Mouse (Mus musculus): ENCODE measurements around the gene Kcnc4.

The Kcnc4 gene

DNA sequence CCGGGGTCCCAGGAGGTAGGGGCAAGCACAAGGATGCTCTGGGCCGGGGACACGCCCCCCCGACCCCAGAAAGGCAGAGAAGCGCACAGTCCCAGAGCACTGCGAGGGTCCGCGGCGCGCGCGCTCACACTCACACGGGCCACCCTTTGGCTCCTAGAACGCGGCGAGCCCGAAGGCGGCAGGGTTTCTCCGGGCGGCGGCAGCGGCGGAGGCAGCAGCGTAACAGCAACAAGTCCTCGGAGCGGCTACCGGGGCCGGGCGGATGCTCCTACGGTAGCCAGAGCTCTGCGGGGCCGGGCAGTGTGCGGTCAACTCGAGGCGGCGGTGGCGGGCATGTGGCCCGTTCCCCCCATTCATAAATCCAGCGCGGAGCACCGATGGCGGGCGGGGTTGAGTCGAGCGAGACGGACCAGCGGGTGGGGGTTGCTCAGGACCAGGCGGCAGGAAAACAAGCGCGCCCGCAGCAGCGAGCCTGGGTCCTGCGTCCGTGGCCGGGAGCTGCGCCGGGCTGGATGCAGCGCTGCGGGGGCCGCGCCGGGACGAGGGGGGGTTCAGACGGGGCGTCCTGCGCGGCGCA, at the start of gene Kcnc4:
TSS of gene Kcnc4 (minus strand) at position 357 of the 577 bp plus-strand sequence.
- peak; percentile 42 for DNase-seq

DNA sequence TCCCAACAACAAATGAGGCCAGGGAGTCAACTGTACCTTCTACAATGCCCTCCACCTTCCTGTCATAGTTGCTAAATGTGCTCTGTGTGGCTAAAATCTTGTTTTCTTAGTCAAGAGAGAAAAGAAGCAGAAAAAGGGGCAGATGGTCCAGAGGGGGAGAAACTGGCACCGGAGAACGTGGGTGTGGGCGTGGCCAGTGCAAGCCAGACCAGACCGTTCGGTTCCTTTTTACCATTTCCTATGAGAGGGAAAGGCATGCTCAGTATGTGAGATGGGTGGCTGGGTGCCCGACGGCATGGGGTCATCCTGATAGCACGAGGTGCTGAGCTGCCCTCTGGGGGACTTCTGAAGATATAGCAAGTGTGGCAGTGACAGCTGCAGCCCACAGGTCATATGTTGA, 49.3 kb upstream of the Kcnc4 start:
- peak; percentile 43 for DNase-seq

DNA sequence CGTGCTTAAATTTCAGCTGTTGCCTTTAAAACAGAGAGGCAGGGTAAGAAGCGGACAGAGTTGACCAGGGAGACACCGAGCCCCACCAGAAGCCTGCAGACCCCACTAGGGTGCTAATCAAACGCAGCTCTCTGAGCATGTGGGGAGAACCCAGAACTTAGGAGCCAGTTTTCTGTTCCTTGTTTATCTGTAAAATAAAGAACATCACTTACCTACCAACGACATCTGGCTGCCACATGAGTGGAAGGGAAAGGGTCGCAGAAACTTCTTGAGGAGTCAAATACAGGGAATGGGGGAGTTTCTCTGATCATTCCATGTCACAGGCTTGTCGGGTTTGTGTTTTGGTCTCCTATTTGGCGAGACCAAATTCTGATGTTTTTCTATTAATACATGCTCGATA, 48.6 kb upstream of the Kcnc4 start:
- no peak for DNase-seq

DNA sequence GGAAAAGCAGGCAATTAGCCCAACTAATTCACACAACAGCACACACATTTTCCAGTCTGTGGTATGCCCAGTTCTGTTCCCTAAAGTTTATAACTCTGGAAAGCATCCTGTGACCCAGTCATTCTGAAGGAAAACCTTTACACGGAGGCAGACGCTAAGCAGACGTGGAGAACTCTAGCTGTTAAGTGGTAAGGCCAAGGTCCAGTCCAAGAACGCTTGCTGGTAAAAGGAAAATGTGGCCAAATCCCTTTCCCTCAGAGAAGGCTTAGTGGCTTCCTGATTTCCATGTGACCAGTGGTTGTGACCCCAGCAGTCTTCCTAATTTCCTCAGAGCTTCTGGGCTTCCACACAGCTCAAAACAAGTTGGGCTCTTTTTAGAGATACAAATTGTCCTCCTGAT, 47.2 kb upstream of the Kcnc4 start:
- DNase-seq: no peak

DNA sequence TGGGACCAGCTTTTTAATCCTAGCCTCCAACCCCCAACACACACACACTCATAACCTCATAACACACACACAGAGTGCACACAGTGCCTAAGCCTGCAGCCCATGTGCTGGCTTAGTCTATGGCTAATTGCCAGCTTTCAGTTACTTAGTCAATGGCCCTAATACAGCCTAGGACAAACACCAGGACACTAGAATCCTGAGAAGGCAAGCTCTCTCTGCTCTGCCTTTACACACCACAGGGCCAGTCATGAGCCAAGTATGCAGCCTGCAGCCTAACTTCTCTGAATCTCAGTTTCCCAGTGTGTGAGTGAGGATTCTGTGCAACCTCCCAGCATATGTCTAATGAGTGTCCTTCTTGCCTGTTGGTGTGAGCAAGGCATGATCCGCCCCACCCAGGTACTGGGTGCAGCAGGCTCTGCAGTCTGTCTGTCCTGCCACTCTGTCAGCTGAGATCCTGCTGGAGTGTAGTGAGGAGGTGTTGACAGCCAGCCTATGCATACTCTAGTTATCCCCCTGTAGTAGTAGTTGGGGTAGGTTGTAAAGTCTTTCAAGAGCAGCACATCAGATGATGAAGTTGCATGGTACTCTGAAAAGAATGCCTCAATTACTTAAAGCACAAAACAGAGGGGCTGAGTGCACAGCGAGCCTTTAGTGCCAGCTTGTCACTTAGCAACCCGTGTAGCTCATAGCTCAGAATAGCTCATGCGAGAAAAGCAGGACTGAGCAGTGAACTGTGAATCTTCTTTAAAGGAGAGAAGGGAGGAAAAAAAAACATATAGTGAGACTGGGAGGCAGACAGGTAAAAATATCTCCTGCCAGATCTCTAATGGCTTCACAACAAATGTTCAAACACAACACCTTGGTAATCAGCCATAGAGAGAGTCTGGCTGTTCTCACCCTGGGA, 46.4 kb upstream of the Kcnc4 start:
- DNase-seq: no peak

DNA sequence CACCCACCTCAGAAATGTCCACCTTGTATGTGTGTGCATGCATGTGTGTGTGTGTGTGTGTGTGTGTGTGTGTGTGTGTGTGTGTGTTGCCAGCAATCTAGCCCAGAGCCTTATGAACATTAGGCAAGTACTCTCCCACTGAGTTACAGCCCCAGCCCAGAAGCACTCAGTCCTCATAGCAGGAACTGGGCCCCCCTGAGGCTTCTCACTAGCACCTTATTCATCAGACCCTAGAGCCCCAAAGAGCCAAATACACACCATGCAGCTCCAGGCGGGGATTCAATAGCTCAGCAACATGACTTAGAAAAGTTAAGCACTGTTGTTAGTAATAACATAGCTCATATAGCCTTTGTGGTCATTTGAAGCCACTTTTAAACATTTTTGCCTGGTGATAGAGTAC, 45.2 kb upstream of the Kcnc4 start:
- no peak for DNase-seq

DNA sequence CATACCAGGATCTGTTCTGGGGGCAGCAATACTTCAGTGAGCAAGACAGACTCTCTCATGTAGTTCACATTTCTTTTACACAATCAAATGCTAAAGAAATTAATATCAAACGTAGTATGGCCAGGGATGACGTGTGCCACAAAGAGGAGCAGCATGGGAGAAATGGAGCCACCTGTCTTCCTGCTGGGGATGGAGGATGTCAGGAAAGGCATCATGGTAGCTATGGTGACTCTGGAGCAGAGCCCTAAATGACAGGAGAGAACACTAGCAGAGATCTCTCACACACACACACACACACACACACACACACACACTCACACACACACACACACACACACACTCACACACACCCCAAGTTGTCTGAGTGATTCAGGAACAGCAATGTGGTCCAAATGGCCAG, 44.4 kb upstream of the Kcnc4 start:
- no peak for DNase-seq

DNA sequence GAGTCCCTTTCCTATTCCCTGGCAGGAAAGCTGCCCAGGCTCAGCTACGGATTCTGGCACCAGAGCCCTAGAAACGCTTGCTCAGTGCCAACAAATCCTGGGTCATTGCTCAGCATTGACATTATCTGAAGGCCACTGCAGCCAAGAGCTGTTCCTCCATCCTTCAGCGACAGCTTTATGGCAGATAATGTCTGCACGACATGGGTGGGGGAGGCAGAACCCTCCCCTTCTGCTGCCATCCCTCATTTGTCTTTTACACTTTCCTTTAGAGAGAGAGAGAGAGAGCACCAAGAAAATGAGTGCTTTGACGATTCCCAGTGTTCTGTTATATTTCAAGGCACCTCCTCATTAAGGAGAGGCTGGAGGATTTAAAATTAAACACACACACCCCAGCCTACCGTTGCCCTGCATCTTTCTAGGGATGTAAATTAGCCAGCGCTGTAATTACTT, 42.4 kb upstream of the Kcnc4 start:
- DNase-seq: no peak

DNA sequence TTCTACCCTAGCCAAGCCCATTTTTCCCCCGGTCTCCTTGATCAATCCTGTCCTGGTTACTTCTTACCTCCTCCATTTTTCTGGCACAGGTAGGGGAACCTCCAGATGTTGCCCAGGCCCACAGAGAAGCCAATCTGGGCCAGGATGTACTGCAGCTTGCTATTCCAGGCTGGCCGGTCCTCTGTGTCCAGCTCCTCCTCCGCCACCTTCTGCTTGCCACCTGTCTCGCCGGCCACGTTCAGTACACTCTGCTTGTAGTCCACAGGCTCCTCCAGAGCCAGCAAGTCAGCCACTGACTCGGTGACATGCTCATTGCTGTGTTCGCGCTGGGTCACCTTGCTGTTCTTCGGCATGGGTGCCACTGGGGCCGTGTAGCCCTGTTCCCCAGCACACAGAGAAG, 40.9 kb upstream of the Kcnc4 start:
- no peak for DNase-seq

DNA sequence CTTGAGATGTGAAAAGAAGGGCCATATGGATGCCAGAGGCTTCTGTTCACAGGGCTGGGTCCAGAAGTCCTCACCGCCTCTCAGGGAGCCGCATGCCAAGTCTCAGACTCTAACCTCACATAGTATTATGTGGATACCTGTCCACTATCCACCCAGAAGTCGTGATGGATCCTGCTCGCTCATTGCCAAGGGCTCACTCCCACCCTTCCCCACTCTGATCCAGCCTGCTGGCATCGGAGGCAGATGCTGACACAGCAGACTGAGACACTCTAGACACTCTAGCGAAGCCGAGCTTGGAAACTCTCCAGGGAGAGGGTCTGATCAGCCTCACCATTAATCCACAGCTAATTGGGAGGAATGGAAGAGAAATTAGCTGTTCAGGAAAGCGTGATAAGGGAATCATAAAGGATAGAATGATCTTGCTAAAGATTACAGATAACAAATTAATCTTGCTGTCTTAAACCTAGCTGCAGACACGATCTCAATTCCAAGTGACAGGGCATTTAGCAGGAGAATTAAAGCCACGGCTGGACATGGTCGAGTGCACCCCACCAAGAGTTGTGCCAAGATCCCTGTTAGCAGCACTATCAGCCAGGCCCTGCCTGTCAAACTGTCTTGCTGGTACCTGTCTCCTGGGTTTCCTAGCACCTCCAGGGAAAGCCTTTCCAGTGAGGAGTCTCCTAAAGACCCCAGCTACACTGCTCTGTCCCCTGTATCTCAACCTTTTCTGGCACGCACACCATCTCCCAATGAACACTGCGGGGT, 36.9 kb upstream of the Kcnc4 start:
- DNase-seq: no peak

DNA sequence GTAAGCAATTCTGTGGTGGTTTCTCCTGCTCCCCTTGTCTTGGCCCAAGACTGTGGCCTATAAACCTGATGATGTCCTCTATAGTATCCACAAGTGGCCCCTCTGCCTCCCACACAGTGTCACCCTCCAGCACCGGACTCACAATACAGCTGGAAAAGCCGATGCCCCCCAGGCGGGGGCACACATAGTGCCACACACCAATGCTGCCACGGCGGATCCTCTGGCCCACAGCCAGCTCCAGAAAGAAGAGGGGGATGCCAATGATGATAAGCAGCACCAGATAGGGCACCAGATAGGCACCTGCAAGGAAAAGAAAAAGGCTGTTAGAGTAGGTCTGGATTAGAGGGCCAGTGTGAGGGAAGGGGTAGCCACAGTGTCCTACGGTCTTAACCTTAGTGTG, 36.2 kb upstream of the Kcnc4 start:
- no peak for DNase-seq

DNA sequence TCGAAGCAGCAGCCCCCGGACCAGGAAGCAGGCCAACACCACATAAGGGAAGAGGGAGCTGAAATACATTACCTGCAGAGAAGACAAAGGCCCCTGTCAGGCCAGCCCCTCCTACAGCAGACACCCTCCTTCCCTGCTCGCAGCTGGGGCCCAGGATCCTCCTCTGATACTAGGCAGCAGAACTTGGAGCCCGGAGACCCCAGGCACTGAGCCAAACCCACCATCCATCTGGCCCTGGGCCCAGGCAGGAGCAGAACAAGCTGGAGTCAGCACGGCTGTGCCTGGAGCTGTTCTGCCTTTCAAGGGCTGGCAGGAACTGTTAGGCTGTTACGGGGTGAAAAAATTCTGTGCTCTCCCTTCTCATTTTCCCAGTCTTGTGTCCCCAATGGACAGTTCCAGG, 32.1 kb upstream of the Kcnc4 start:
- peak; percentile 85 for DNase-seq

DNA sequence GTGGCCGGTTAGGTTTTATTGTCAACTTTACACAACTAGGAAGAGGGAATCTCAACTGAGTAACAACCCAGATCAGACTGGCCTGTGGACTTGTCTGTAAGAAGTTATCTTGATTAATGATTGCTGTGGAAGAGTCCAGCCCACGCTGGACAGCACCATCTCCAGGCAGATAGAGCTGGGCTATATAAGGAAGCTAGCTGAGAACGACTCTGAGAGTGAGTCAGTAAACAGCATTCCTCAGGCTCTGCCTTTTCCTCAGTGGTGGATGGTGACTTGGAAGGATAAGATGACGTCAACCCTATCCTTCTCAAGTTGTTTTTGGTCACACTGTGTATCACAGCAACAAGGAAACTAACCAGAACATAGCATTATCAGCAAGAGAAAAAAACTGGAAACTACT, 29.3 kb upstream of the Kcnc4 start:
- DNase-seq: no peak

DNA sequence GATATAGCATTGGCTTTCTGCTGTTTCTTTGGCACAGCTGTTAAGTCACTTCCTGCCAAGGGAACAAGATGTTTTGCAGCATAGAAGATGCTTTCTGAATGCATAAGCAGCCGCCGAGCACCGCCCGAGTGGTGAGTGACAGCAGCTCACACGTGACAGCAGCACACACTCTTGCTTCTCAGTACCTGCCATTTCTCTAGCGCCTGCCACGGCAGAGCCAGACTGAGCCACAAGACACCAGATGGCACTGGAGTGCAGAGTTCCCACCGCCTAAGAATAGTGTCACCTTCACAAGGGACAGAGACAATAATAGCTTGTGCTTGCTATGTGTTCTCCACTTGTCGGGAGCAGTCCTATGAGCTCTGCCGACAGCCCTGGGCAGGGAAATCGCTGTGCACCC, 23.9 kb upstream of the Kcnc4 start:
- DNase-seq: peak; percentile 66

DNA sequence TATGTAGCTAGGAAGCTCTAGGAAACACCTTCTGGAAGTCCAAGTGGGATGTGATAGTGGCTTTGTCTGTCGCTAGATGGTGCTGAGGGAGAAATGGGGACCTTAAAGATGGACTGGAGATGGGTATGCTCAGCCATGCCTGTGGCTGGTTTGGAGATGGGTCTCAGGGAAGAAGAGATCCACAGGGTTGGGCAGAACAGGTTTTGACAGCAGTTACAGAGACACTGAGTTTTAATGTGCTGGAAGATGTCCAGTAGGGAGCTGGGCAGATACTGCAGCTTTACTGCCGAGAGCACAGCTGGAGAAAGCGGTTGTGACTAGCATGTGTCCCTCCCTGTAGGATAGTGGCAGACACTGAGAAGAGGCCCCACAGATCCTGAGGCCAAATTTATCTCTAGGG, 21.3 kb upstream of the Kcnc4 start:
- DNase-seq: no peak

DNA sequence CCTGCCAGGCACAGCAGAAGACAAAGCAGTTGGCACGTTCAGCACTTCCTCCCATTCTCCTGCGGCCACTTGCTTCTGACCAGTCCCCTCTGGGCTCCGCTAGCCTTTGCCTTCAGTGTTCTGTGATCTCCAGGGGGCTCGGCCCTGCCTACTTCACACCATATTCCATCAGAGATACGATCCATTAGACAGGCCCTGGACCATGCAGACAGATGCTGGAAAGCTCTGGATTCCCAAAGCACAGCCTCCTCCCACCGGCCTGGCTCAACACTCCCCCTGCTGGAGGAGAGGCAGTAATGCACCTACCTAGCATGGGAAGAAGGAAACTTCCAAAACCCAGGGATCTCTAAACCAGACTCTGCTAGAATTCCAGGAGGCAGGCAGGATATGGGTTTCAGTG, 12.8 kb upstream of the Kcnc4 start:
- DNase-seq: no peak

DNA sequence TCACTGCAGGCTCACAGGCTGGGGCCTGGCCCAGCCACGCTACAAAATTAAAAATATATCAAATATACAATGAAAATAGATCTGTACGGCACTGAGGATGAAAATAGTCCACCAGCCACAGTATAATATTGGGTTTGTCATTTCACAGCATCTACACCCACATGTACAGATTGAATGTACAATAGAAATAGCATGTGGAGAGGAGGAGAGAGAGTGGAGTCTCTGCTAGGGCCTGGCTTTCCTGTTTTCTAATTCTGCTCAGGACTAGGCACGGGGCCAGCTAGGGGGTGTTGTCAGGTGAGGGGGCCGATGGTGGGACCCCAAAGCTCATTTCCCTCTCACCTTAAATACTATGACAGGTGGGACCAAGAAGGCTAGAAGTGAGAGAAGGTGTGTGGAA, 9.7 kb upstream of the Kcnc4 start:
- DNase-seq: peak; percentile 63

DNA sequence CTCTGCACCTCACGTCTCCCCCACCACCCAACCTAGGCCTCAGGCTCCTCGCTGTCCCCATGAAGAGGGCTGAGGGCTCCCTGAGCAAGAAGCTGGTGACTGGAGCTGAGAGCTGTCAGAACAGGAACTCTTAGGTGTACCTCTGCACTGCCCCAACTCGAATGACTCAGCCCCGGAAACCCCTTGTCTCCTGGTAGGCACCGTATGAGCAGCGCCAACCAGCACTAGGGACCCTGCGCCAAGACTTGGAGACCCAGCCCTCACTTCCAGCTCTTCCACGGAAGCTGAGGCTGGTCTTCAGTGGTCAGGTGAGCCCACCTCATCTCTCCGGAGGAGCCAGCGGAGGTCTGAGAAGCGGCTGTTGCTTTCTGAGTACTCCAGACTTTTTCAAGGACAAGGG, 8.8 kb upstream of the Kcnc4 start:
- no peak for DNase-seq

DNA sequence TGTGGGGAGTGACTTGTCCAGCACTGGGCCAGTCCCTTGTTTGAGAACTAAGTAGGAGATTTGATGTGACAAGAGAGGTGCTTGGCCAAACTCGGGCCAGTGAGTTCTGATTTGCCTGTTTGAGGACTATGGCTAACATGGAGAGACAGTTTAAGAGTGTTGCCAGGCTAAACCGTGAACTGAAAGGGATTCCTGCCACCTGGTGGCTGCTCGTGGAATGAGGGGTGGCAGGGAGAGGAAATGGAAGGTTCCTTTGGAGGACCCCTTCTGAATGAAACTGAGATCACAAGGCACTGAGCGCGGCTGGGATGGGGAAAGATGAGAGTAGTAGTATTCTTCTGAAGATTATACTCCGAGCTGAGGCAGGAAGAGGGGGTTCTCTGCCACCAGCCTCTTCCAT, 7.2 kb upstream of the Kcnc4 start:
- peak; percentile 87 for DNase-seq

DNA sequence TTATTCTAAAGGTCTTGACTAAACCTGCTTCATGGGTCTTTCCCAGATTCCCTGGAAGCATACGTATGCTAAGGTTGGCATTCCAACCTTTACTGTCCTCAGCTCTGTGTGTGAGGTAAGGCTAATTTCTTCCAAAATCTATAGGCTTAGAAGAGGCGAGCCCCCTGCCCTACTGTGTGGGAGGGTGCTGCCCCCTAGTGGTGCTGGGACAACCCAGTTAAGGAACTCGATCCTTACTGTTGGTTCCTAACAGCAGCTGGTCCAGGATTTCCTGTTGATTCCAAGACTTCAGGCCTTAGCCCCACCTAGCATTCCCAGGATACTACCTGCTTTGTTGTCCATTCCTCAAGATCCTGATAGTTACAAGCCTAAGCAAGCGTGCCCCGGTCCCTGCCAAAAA, 2.8 kb upstream of the Kcnc4 start:
- peak; percentile 94 for DNase-seq

DNA sequence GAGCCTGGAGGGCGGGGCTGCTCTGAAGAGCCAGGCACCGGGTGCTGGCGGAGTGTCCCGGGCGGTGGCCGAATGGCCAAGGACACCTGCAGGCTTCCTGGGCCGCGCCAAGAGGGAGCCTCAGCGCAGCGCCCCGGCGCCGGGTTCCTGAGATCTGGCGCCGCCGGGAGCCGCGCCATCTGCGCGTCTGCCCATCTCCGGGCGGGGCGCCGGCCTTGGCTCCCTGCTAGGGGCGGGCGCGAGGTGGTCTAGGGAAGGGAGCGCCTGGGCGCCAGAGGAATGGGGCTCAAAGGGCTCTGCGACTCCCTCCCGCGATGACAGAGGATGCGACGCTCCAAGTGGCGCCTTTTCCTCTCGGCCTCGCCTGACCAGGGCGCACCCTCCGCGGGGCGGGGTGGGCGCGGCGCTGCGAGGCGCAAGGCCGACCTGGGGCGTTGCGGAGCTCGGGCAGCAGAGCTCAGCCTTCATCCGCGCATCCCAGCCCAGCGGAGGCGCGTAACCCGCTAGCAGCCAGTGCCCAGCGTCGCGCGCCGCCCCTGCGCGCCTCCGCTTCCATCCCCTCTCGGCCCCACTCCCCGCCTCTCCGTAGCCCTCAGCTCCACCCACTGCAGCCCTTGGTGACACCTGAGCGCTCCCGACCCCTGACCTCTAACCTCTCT, 550 bp upstream of the Kcnc4 start:
- DNase-seq: peak; percentile 43

DNA sequence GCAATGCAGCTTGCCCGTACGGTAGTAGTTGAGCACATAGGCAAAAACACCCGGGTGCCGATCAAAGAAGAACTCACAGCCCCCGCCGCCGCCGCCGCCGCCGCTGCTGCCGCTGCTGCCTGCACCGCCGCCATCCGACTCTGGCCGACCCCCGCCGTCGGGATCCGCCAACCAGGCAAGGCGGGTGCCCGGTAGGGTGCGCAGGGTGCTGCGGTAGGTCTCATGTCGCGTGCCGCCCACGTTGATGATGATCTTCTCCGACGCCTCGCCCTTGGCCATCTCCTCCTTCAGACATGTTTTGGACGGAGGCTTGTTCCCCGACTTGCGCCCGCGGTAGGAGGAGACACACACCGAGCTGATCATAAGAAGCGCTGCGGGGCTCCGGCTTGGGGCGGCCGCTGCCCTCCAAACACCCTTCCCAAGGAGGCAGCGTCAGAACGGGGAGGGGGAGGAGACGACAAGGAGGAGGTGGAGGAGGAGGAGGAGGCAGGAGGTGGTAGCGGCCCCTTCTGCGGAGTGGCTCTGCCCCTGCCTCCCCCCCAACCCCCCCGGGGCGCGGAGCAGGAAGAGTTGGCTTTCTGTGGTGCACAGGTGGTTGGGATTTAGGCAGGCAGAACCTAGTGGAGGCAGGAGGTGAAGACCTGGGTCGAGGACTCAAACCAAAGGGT, 690 bp downstream of the Kcnc4 start:
- peak; percentile 65 for DNase-seq

DNA sequence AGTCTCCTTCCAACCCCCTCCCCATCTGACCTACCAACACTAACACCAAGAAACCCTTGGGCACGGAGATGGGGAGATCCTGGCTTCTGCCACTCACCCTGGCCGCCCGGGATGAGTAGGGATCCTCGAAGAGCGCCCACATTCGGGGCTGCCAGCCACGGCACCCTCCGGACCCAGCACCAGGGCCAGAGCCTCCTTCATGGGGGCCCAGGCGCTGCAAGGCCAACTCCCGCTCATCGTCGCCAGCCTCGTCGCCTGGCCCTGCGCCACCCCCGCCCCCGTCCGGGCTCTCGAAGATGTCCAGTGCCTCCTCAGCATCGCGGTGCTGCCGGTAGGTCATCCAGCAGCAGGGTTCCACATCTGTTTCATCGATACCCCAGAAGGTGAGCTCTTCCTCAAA, 1.2 kb downstream of the Kcnc4 start:
- peak; percentile 47 for DNase-seq
